Mouse (Mus musculus) Muller cell, postnatal 12 days (primary cell): Measurements from ENCODE around the gene Tyk2.

ENCODE experiments used
- DNase-seq: peaks from one replicate; pipeline ENCODE4 v3.0.0-alpha.2; 2015; ENCODE audit errors: inconsistent ontology term

The Tyk2 gene

GRCm38 (mm10) chr9:21067006-21067684 is 63.9 kb downstream of the Tyk2 start, which contains the start of gene Zglp1:
Gene Zglp1, minus strand, starts transcription at chr9:21067093.
- DNase-seq: no peak

GRCm38 (mm10) chr9:21062928-21063327 is 68.1 kb downstream of the Tyk2 start:
- no peak for DNase-seq
